Comparison of ENCODE assay signal across 8 mouse cellular contexts in genomic region chr6:49318966-49319594, GRCm38 (mm10). TPM values are rescaled to one million over a fixed set of nuclear protein-coding genes. Genes with fewer than 3 reads are reported as not detected.
A peak's percentile ranks its signal among the peaks of the same experiment; 100 is the strongest.
DNase-seq lines count a peak whose midpoint lies in the region; ATAC-seq and TF ChIP-seq lines count a peak whose summit lies in the region.

TSS of gene Ccdc126 (plus strand) at chr6:49319274.

- H3K27me3 ChIP-seq in hindbrain, postnatal 0 days (ENCODE audit: insufficient read depth, low read length) = no peaks in the 10 kb centered on the region

- H3K36me3 ChIP-seq in hindbrain, postnatal 0 days (ENCODE audit: insufficient read depth, low read length) = no peaks in the 10 kb centered on the region

- peak within 1 kb of the TSS; percentile 78 for H3K9ac ChIP-seq in hindbrain, postnatal 0 days (replicated peaks; ENCODE audit: low read length)

- DNase-seq in ZHBTc4 (ENCODE audit: low read depth, low spot score) = peak; percentile 100
- DNase-seq in gastrocnemius, adult 2 months = peak; percentile 99
- peak; percentile 100 for DNase-seq in hindbrain, postnatal 0 days (ENCODE audit: low spot score)
- peak; percentile 97 to 99 for DNase-seq in left cerebral cortex, adult 2 months (ENCODE audit: extremely low spot score in 1 of 2, low spot score in 2 of 2)
- DNase-seq in right cerebral cortex, adult 2 months (ENCODE audit: low spot score in 2 of 2) = peak; percentile 98
- peak; percentile 99 for DNase-seq in urinary bladder, postnatal 14 days (ENCODE audit: low spot score)

- peak; percentile 64 for TF ChIP-seq CTCF in gastrocnemius, adult 2 months (IDR thresholded peaks at IDR 0.05)
- TF ChIP-seq CTCF in hindbrain, postnatal 0 days (IDR thresholded peaks at IDR 0.05; ENCODE audit: low read depth) = peak; percentile 83
- peak; percentile 78 for TF ChIP-seq CTCF in left cerebral cortex, adult 2 months (IDR thresholded peaks at IDR 0.05)

- H3K4me1 ChIP-seq in hindbrain, postnatal 0 days (ENCODE audit: insufficient read depth, low read length) = peaks cover 4% of the 10 kb centered on the region; the same call in 1 of the 2 replicates

- H3K4me3 ChIP-seq in gastrocnemius, adult 2 months = peak within 1 kb of the TSS; percentile 96
- H3K4me3 ChIP-seq in hindbrain, postnatal 0 days (ENCODE audit: low read length) = peak within 1 kb of the TSS; percentile 76
- H3K4me3 ChIP-seq in left cerebral cortex, adult 2 months = peak within 1 kb of the TSS; percentile 58

- peak within 1 kb of the TSS; percentile 71 for H3K4me2 ChIP-seq in hindbrain, postnatal 0 days (ENCODE audit: low read depth, low read length)

- intact Hi-C loops in gastrocnemius, adult 2 months (cut with DNase I) = loop anchor here (2.0 to 5.0 kb wide), 4 partner anchors 37 to 102 kb away; partner anchors contain the start of gene Fam221a
- intact Hi-C loops in left cerebral cortex, adult 2 months (cut with DNase I) = loop anchor here (1.0 to 2.0 kb wide), 3 partner anchors 48 to 78 kb away; partner anchors contain the start of gene Fam221a

- no peaks in the 10 kb centered on the region for H3K9me3 ChIP-seq in hindbrain, postnatal 0 days (ENCODE audit: low read length)

- peak within 1 kb of the TSS; percentile 91 for H3K27ac ChIP-seq in gastrocnemius, adult 2 months
- peak within 1 kb of the TSS; percentile 85 for H3K27ac ChIP-seq in hindbrain, postnatal 0 days
- peak within 1 kb of the TSS; percentile 84 for H3K27ac ChIP-seq in left cerebral cortex, adult 2 months

- under 1% methylated on average over 43 of the region's 47 CpGs for WGBS in hindbrain, postnatal 0 days

- peak; percentile 98 for ATAC-seq in common myeloid progenitor, adult 5-6 weeks (replicated peaks; ENCODE audit: low read depth, poor library complexity, severe bottlenecking)
- peak; percentile 100 for ATAC-seq in hindbrain, postnatal 0 days
- peak; percentile 97 for ATAC-seq in megakaryocyte, adult 5-6 weeks (ENCODE audit: poor library complexity, severe bottlenecking)

RNA-seq across cellular contexts. Expression of gene Ccdc126, which starts in this region (rescaled TPM):
- 0.58 and 5.1 TPM in 2 replicates for total RNA-seq in common myeloid progenitor, adult 5-6 weeks (2017)
- 1 to 10 TPM; 1.9 to 2.4 TPM for total RNA-seq in gastrocnemius, adult 2 months (2021)
- 7.0 and 8.6 TPM in 2 replicates for total RNA-seq in hindbrain, postnatal 0 days (2014; rRNA removed)
- polyA plus RNA-seq in hindbrain, postnatal 0 days (2015; fragmentation: Nextera tagmentation; extraction: Ambion mirVana) = 7.1 and 8.4 TPM in 2 replicates
- 1 to 10 TPM; 7.9 to 9.0 TPM for total RNA-seq in left cerebral cortex, adult 2 months (2021)
- 6.8 TPM in 2 replicates for total RNA-seq in megakaryocyte, adult 5-6 weeks (2015)
- total RNA-seq in megakaryocyte, adult 5-6 weeks (2017) = 5.2 and 5.8 TPM in 2 replicates

Comparison
In these comparisons a context has a peak if more than half of its experiments do, and no peak if none do; other contexts are left out.
1. Peak in every context shown above with its lines: DNase-seq, ATAC-seq, H3K4me3 ChIP-seq and H3K27ac ChIP-seq.